Mouse (Mus musculus) heart, adult 2 months (tissue): ENCODE measurements around the gene Tepp.

Experiments used
- CTCF ChIP-seq: fragments of 200-600 bp; IDR thresholded peaks from 2 replicates; pipeline ENCODE4 v1.8.1; 2022; ENCODE audit warnings: antibody characterized with exemption, mild to moderate bottlenecking, moderate library complexity
- POLR2A ChIP-seq: fragments of 200-500 bp; IDR thresholded peaks from 2 replicates; pipeline ENCODE4 v1.6.1; 2011; ENCODE audit warnings: mild to moderate bottlenecking, low read depth, low read length, control low read depth; ENCODE audit not compliant: insufficient read depth

DNA sequence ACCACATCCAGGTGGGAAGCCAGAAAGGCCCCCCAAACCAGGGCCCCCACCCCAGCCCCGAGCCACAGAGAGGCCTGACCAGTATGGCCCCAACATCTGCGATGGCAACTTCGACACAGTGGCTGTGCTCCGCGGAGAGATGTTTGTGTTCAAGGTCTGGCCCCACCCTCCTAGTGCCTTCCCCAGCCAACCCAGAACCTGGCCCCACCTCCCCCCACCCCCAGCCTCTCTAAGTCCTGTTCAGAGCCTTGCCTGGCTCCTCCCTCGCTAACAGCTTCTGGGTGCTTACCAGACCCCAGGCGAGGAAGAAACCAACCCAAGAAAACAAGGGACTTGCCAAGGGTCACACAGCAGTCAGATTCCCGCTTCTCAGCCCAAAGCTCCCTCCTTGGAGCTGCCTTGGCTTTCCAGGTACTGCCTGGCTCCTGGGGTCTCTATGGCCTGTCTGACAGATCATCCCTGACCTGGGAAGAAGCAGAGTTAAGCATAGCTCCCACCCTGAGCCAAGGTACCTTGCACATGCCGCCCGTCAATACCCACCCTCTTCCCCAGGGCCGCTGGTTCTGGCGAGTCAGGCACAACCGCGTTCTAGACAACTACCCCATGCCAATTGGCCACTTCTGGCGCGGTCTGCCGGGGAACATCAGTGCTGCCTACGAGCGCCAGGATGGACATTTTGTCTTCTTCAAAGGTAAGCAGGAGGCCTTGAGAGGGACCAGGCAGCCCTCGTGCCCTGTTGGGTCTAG, 59.4 kb downstream of the Tepp start:
- TF ChIP-seq CTCF (no peak), POLR2A (no peak)
